Mouse (Mus musculus): Measurements from ENCODE around the gene Olfr1424.

- TF ChIP-seq TAL1 (conservative IDR thresholded peaks at IDR 0.05; ENCODE audit: low read depth, low read length): no peak
- TF ChIP-seq GATA1 (IDR thresholded peaks at IDR 0.05; ENCODE audit: borderline replicate concordance, low read length): no peak
- TF ChIP-seq CTCF (IDR thresholded peaks at IDR 0.05; ENCODE audit: low read depth, low read length): no peak
These were observed 19.3 kb downstream of the Olfr1424 start for GRCm38 (mm10) chr19:12043163-12043562.
